Mouse (Mus musculus) gastrocnemius, adult 18-20 months (tissue): ENCODE data around the gene Rai14. TPM values are rescaled to one million over a fixed set of nuclear protein-coding genes. Genes with fewer than 3 reads are reported as not detected.

Experiments
- DNase-seq: peaks from one replicate; pipeline ENCODE4 v3.0.0; 2021; ENCODE audit warnings: low spot score
- total RNA-seq, 2 experiments: library from RNA; stranded (reverse); gene quantifications; 2 replicates each; pipeline ENCODE4 v1.2.3; 2021

Rai14 gene
- total RNA-seq, 2 experiments from 2014 or later, result 5.5 to 7.0 TPM

- DNase-seq, result no peak
Measured at GRCm38 (mm10) chr15:10721259-10721781, 6.9 kb upstream of the Rai14 start.

- DNase-seq, result no peak
Measured at GRCm38 (mm10) chr15:10720671-10721070, 6.2 kb upstream of the Rai14 start.

- DNase-seq, result no peak
Measured at GRCm38 (mm10) chr15:10720188-10720587, 5.8 kb upstream of the Rai14 start.

GRCm38 (mm10) chr15:10719511-10719910 is 5.1 kb upstream of the Rai14 start:
- no peak for DNase-seq

- DNase-seq, result no peak
Measured at GRCm38 (mm10) chr15:10718763-10719162, 4.3 kb upstream of the Rai14 start.

- no peak for DNase-seq
Measured at GRCm38 (mm10) chr15:10717284-10717683, 2.9 kb upstream of the Rai14 start.

- no peak for DNase-seq
Measured at GRCm38 (mm10) chr15:10715966-10716365, 1.5 kb upstream of the Rai14 start.

- no peak for DNase-seq
Measured at GRCm38 (mm10) chr15:10715139-10715505, 698 bp upstream of the Rai14 start.

- DNase-seq, result no peak
Measured at GRCm38 (mm10) chr15:10713626-10714316, 653 bp downstream of the Rai14 start.

- DNase-seq, result no peak
Measured at GRCm38 (mm10) chr15:10713181-10713625, 1.2 kb downstream of the Rai14 start.

GRCm38 (mm10) chr15:10712288-10712687 is 2.1 kb downstream of the Rai14 start:
- DNase-seq, result no peak

- DNase-seq, result no peak
Measured at GRCm38 (mm10) chr15:10711231-10711630, 3.2 kb downstream of the Rai14 start.

GRCm38 (mm10) chr15:10708591-10709272 is 5.7 kb downstream of the Rai14 start:
- DNase-seq, result no peak

- no peak for DNase-seq
Measured at GRCm38 (mm10) chr15:10707109-10707508, 7.3 kb downstream of the Rai14 start.

GRCm38 (mm10) chr15:10706414-10706813 is 8.0 kb downstream of the Rai14 start:
- no peak for DNase-seq

- no peak for DNase-seq
Measured at GRCm38 (mm10) chr15:10705752-10706151, 8.7 kb downstream of the Rai14 start.

- no peak for DNase-seq
Measured at GRCm38 (mm10) chr15:10704328-10704727, 10.1 kb downstream of the Rai14 start.

GRCm38 (mm10) chr15:10701571-10701970 is 12.9 kb downstream of the Rai14 start:
- no peak for DNase-seq

- no peak for DNase-seq
Measured at GRCm38 (mm10) chr15:10700891-10701466, 13.4 kb downstream of the Rai14 start.

GRCm38 (mm10) chr15:10696478-10697234 is 17.8 kb downstream of the Rai14 start:
- DNase-seq, result no peak

- no peak for DNase-seq
Measured at GRCm38 (mm10) chr15:10692627-10693026, 21.8 kb downstream of the Rai14 start.

GRCm38 (mm10) chr15:10691481-10691880 is 22.9 kb downstream of the Rai14 start:
- no peak for DNase-seq
